Mouse (Mus musculus) right cerebral cortex, adult 18-20 months (tissue): Measurements from ENCODE around the gene Pmp22.
A peak's percentile ranks its signal among the peaks of the same experiment; 100 is the strongest.

Source experiments
- DNase-seq: peaks from one replicate; pipeline ENCODE4 v3.0.0; 2022; ENCODE audit warnings: mixed read lengths

Pmp22 gene

GRCm38 (mm10) chr11:63163986-63164682 is 35.4 kb downstream of the Pmp22 start:
- no peak for DNase-seq

- DNase-seq: no peak
Observed at GRCm38 (mm10) chr11:63164756-63165484, 36.1 kb downstream of the Pmp22 start.

- DNase-seq: no peak
Observed at GRCm38 (mm10) chr11:63167826-63168225, 39.0 kb downstream of the Pmp22 start.

GRCm38 (mm10) chr11:63168551-63169258 is 39.9 kb downstream of the Pmp22 start:
- no peak for DNase-seq

- DNase-seq: no peak
Observed at GRCm38 (mm10) chr11:63171977-63172376, 43.2 kb downstream of the Pmp22 start.

- no peak for DNase-seq
Observed at GRCm38 (mm10) chr11:63173604-63174003, 44.8 kb downstream of the Pmp22 start.

- DNase-seq: peak; percentile 24
Observed at GRCm38 (mm10) chr11:63175302-63175701, 46.5 kb downstream of the Pmp22 start.

GRCm38 (mm10) chr11:63176416-63176815 is 47.6 kb downstream of the Pmp22 start:
- DNase-seq: peak; percentile 79

- DNase-seq: no peak
Observed at GRCm38 (mm10) chr11:63180262-63181101, 51.7 kb downstream of the Pmp22 start.

- DNase-seq: no peak
Observed at GRCm38 (mm10) chr11:63188803-63189202, 60.0 kb downstream of the Pmp22 start.

GRCm38 (mm10) chr11:63198070-63198469 is 69.3 kb downstream of the Pmp22 start:
- DNase-seq: no peak

GRCm38 (mm10) chr11:63201989-63202535 is 73.3 kb downstream of the Pmp22 start:
- no peak for DNase-seq
